Mouse (Mus musculus) lung, adult 2 months (tissue): ENCODE results near the gene Lipn.

Source experiments
- CTCF ChIP-seq: fragments of 200-500 bp; IDR thresholded peaks from 2 replicates; pipeline ENCODE4 v1.5.1; 2011; ENCODE audit warnings: mild to moderate bottlenecking, low read length, control low read depth; ENCODE audit not compliant: insufficient read depth
- POLR2A ChIP-seq: fragments of 200-500 bp; IDR thresholded peaks from 2 replicates; pipeline ENCODE4 v1.6.1; 2011; ENCODE audit warnings: low read depth, mild to moderate bottlenecking, control low read depth, low read length, borderline replicate concordance; ENCODE audit errors: extremely low read depth

DNA sequence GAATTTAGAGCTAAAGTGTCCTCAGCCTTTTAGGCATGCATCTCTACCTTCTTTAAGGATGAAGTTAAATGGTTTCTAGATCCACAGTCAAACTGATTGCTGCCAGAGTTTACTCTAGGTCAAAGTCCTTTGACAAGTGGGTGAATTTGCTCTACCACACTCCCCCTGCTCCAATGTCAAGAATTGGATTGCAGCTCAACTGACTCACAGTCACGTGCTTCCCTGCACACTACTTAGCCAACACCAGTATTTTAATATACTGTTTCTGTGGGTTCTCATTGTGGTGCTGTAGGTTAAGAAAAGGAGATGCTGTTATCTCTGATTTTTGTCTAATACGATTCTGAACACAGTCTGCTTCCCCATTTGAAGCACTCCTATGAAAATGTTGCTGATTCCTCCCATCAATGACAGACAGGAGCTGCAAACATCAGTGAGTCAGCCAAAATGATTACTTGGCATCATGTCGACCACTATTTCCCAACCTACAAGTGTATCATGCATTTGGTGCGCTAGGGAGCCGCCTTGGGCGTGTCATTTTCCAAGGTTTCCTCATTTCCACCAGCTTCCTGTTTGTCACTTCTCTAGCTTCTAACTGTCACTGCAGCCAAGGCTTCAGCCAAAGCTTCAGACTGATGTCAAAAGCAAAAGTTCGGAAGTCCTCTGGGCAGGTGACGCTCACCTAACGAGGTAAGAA, at the start of gene Lipn:
- TF ChIP-seq CTCF (no peak), POLR2A (no peak)
